Mouse (Mus musculus) left cerebral cortex, postnatal 10 days (tissue): ENCODE data around the gene Minar1. TPM values are rescaled to one million over a fixed set of nuclear protein-coding genes. Genes with fewer than 3 reads are reported as not detected.

Source experiments
- DNase-seq, 2 experiments: peaks; one replicate each; pipeline ENCODE4 v3.0.0; 2021 to 2022; ENCODE audit warnings: low spot score in 2 of 2, mixed read lengths in 1 of 2; ENCODE audit errors: extremely low spot score in 1 of 2
- intact Hi-C: fragments of 180-260 bp; cut with DNase I; formaldehyde crosslinking; loops from one replicate; pipeline ENCODE4 v1.15.1; 2025
- total RNA-seq, 2 experiments: library from RNA; stranded (reverse); gene quantifications; 2 replicates each; pipeline ENCODE4 v1.2.3; 2021

Gene Minar1
- total RNA-seq, result 10 to 100 TPM; 21.3 to 21.4 TPM

GRCm38 (mm10) chr9:89623006-89623760 lies at the start of gene Minar1:
Minar1 (minus strand) TSS chr9:89623125.
- peak; percentile 6 to 47 for DNase-seq

GRCm38 (mm10) chr9:89669878-89670277 lies 47.0 kb upstream of the Minar1 start:
- intact Hi-C loops, result loop anchor here (5.0 kb wide), 1 partner anchor 208 kb away; no protein-coding TSS in a partner anchor
- peak; percentile 28 to 34 for DNase-seq

More at GRCm38 (mm10) chr9:89623006-89623760, at the start of gene Minar1:
- intact Hi-C loops, result loop anchor here (5.0 kb wide), 1 partner anchor 166 kb away; no protein-coding TSS in a partner anchor

GRCm38 (mm10) chr9:89667306-89667942 lies 44.5 kb upstream of the Minar1 start:
- intact Hi-C loops, result no loop called here
- DNase-seq, result no peak

- DNase-seq, result no peak
- intact Hi-C loops, result no loop called here
Measured at GRCm38 (mm10) chr9:89650913-89651312, 28.0 kb upstream of the Minar1 start.

- DNase-seq, result no peak
- intact Hi-C loops, result no loop called here
Measured at GRCm38 (mm10) chr9:89637453-89637852, 14.5 kb upstream of the Minar1 start.

- DNase-seq, result peak in 1 of 2 experiments; percentile 28
Measured at GRCm38 (mm10) chr9:89622296-89623005, 474 bp downstream of the Minar1 start.

GRCm38 (mm10) chr9:89621750-89622149 lies 1.2 kb downstream of the Minar1 start:
- DNase-seq, result no peak
- intact Hi-C loops, result loop anchor here (5.0 kb wide), 1 partner anchor 164 kb away; no protein-coding TSS in a partner anchor

More at GRCm38 (mm10) chr9:89622296-89623005, 474 bp downstream of the Minar1 start:
- intact Hi-C loops, result loop anchor here (5.0 kb wide), 1 partner anchor 165 kb away; no protein-coding TSS in a partner anchor

GRCm38 (mm10) chr9:89620347-89620746 lies 2.6 kb downstream of the Minar1 start:
- intact Hi-C loops, result loop anchor here (5.0 kb wide), 1 partner anchor 163 kb away; no protein-coding TSS in a partner anchor
- DNase-seq, result peak in 1 of 2 experiments; percentile 10

GRCm38 (mm10) chr9:89616946-89617345 lies 6.0 kb downstream of the Minar1 start:
- intact Hi-C loops, result no loop called here

GRCm38 (mm10) chr9:89610592-89610991 lies 12.3 kb downstream of the Minar1 start:
- intact Hi-C loops, result no loop called here
- DNase-seq, result no peak

More at GRCm38 (mm10) chr9:89616946-89617345, 6.0 kb downstream of the Minar1 start:
- no peak for DNase-seq

- no peak for DNase-seq
- intact Hi-C loops, result no loop called here
Measured at GRCm38 (mm10) chr9:89607321-89607720, 15.6 kb downstream of the Minar1 start.

- DNase-seq, result no peak
- intact Hi-C loops, result no loop called here
Measured at GRCm38 (mm10) chr9:89606256-89606655, 16.7 kb downstream of the Minar1 start.

- no peak for DNase-seq
- intact Hi-C loops, result no loop called here
Measured at GRCm38 (mm10) chr9:89601891-89602290, 21.0 kb downstream of the Minar1 start.

GRCm38 (mm10) chr9:89600677-89601076 lies 22.2 kb downstream of the Minar1 start:
- intact Hi-C loops, result no loop called here
- no peak for DNase-seq

GRCm38 (mm10) chr9:89597071-89597470 lies 25.9 kb downstream of the Minar1 start:
- no peak for DNase-seq
- intact Hi-C loops, result no loop called here

GRCm38 (mm10) chr9:89596392-89596791 lies 26.5 kb downstream of the Minar1 start:
- DNase-seq, result no peak
- intact Hi-C loops, result no loop called here

GRCm38 (mm10) chr9:89592391-89592790 lies 30.5 kb downstream of the Minar1 start:
- DNase-seq, result peak in 1 of 2 experiments; percentile 19
- intact Hi-C loops, result no loop called here

GRCm38 (mm10) chr9:89578422-89578821 lies 44.5 kb downstream of the Minar1 start:
- intact Hi-C loops, result no loop called here
- DNase-seq, result no peak

- intact Hi-C loops, result no loop called here
- peak in 1 of 2 experiments; percentile 15 for DNase-seq
Measured at GRCm38 (mm10) chr9:89552663-89553062, 70.3 kb downstream of the Minar1 start.
